Comparison of ENCODE assay signal across 7 mouse cellular contexts in the genomic region with DNA sequence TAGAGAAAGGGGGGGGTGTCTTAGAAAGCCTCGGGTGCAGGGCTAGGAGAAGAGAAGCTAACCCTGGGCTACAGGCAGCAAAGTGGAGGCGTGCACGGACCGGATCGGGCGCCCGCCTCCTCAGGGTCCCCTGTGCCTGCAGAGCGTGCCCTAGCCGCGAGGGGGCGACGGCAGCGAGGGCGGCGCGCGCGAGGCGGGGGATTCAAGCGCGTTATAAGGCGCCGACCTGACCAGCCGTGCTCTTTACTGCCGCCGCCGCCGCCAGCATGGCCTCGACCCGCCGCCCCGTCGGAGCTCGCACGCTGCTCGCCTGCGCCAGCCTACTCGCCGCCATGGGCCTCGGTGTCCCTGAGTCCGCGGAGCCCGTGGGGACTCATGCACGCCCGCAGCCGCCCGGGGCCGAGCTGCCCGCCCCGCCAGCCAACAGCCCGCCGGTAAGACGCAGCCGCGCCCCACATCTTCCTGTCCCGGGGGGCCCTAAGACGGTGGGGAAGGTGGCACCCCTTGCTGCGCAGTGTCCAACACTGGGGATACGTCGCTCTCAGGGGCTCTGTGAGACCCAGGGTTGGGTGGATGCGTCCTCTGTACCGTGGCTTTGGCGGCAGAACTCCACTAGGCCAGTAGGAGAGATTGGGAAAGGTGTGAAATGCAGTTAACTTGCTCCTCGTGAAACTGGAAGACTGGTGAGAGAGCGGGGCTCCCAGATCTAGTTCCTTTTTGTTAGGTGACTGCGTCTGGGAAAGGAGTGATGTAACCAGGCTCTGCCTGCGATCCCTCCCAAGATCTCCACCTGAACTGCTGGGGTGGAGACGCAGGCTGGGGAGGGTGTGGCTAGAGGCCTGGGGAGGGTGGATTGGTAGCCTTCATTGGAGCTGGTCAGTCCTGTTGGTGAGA. TPM values are rescaled to one million over a fixed set of nuclear protein-coding genes. Genes with fewer than 3 reads are reported as not detected.
DNase-seq lines count a peak whose midpoint lies in the region; ATAC-seq and TF ChIP-seq lines count a peak whose summit lies in the region.

A gene (plus strand): TSS at position 216 of the 894 bp plus-strand sequence.

- H3K4me3 ChIP-seq in MEL (ENCODE audit: control insufficient read depth in 1 of 2, insufficient read depth in 1 of 2, low read depth in 2 of 2, low read length in 2 of 2): peak within 1 kb of the TSS; percentile 70 to 79
- peak within 1 kb of the TSS; percentile 42 for H3K4me3 ChIP-seq in forebrain, embryonic 15.5 days
- peak within 1 kb of the TSS; percentile 61 for H3K4me3 ChIP-seq in hindbrain, embryonic 10.5 days
- H3K4me3 ChIP-seq in midbrain, embryonic 10.5 days: peak within 1 kb of the TSS; percentile 59

- peaks cover 0 to 8% of the 10 kb centered on the region in 2 experiments; a peak in 2 of 4 replicates for H3K4me1 ChIP-seq in MEL (ENCODE audit: control insufficient read depth in 1 of 2, insufficient read depth in 2 of 2, low read length in 2 of 2)
- H3K4me1 ChIP-seq in forebrain, embryonic 15.5 days: peaks cover 12% of the 10 kb centered on the region
- peaks cover 20% of the 10 kb centered on the region for H3K4me1 ChIP-seq in hindbrain, embryonic 10.5 days (replicated peaks)
- peaks cover 16% of the 10 kb centered on the region for H3K4me1 ChIP-seq in midbrain, embryonic 10.5 days

- TF ChIP-seq CTCF in MEL (IDR thresholded peaks at IDR 0.05 in 2 of 3, conservative IDR thresholded peaks at IDR 0.05 in 1 of 3; ENCODE audit: control insufficient read depth in 1 of 3, insufficient read depth in 1 of 3, low read depth in 2 of 3, low read length in 3 of 3, poor library complexity in 1 of 3, severe bottlenecking in 1 of 3): peak in 2 of 3 experiments; percentile 84 to 94; a peak in 5 of 6 replicates

- peak; percentile 51 for TF ChIP-seq RAD21 in MEL (IDR thresholded peaks at IDR 0.05; ENCODE audit: low read depth, low read length)

- TF ChIP-seq EP300 in MEL (IDR thresholded peaks at IDR 0.05; ENCODE audit: low read depth in 1 of 2, low read length in 2 of 2): no peak

- H3K79me2 ChIP-seq in MEL (ENCODE audit: control insufficient read depth, insufficient read depth, low read length, poor library complexity): peaks cover 4% of the 10 kb centered on the region

- under 1% methylated on average over 67 of the region's 68 CpGs for WGBS in forebrain, embryonic 15.5 days
- WGBS in hindbrain, embryonic 10.5 days: 2% methylated on average over 68 of the region's 68 CpGs
- under 1% methylated on average over 67 of the region's 68 CpGs for WGBS in midbrain, embryonic 10.5 days

- H3K9ac ChIP-seq in MEL (ENCODE audit: control insufficient read depth, low read depth, low read length, poor library complexity, severe bottlenecking): peak within 1 kb of the TSS; percentile 79
- H3K9ac ChIP-seq in forebrain, embryonic 15.5 days (replicated peaks): peak within 1 kb of the TSS; percentile 42

- peak; percentile 53 for ATAC-seq in forebrain, embryonic 15.5 days (replicated peaks)

- H3K27me3 ChIP-seq in MEL (ENCODE audit: control insufficient read depth in 1 of 2, insufficient read depth in 2 of 2, low read length in 2 of 2): no peaks in the 10 kb centered on the region
- no peaks in the 10 kb centered on the region; the same call in 1 of the 2 replicates for H3K27me3 ChIP-seq in forebrain, embryonic 15.5 days
- H3K27me3 ChIP-seq in hindbrain, embryonic 10.5 days (ENCODE audit: insufficient read depth, poor library complexity, severe bottlenecking): peaks cover 34% of the 10 kb centered on the region
- H3K27me3 ChIP-seq in midbrain, embryonic 10.5 days (ENCODE audit: low read depth, poor library complexity, severe bottlenecking): peaks cover 38% of the 10 kb centered on the region

- peak within 1 kb of the TSS; percentile 76 for H3K4me2 ChIP-seq in forebrain, embryonic 15.5 days (replicated peaks)

- peak; percentile 87 for DNase-seq in MEL (ENCODE audit: low read depth, low spot score)
- peak; percentile 45 to 59 for DNase-seq in adrenal gland, postnatal 4 days (ENCODE audit: low spot score in 2 of 2)
- peak; percentile 76 for DNase-seq in hindbrain, embryonic 10.5 days (ENCODE audit: low spot score)
- DNase-seq in left cerebral cortex, postnatal 4 days: peak; percentile 61
- peak; percentile 77 for DNase-seq in midbrain, embryonic 10.5 days (ENCODE audit: low spot score)
- DNase-seq in spleen, adult 18-20 months: peak; percentile 47 to 75

- peak; percentile 53 to 55; a peak in 3 of 4 replicates for TF ChIP-seq POLR2A in MEL (IDR thresholded peaks at IDR 0.05; ENCODE audit: control insufficient read depth in 1 of 2, insufficient read depth in 1 of 2, low read depth in 1 of 2, low read length in 2 of 2, poor library complexity in 1 of 2)

- H3K36me3 ChIP-seq in MEL (ENCODE audit: control insufficient read depth in 1 of 2, insufficient read depth in 2 of 2, low read length in 2 of 2): 0 out of 4 replicates have a peak, but pooled peaks cover 0 to 2% of the 10 kb centered on the region in 2 experiments
- H3K36me3 ChIP-seq in forebrain, embryonic 15.5 days: peaks cover 6% of the 10 kb centered on the region
- peaks cover 30% of the 10 kb centered on the region for H3K36me3 ChIP-seq in hindbrain, embryonic 10.5 days
- H3K36me3 ChIP-seq in midbrain, embryonic 10.5 days: peaks cover 21% of the 10 kb centered on the region

- H3K9me3 ChIP-seq in MEL (replicated peaks; ENCODE audit: insufficient read depth, low read length): no peaks in the 10 kb centered on the region
- no peaks in the 10 kb centered on the region for H3K9me3 ChIP-seq in forebrain, embryonic 15.5 days
- peaks cover 14% of the 10 kb centered on the region; the same call in 1 of the 2 replicates for H3K9me3 ChIP-seq in hindbrain, embryonic 10.5 days
- peaks cover 19% of the 10 kb centered on the region; the same call in 1 of the 2 replicates for H3K9me3 ChIP-seq in midbrain, embryonic 10.5 days (replicated peaks)

- intact Hi-C loops in left cerebral cortex, postnatal 4 days (cut with DNase I): no loop called here

- H3K27ac ChIP-seq in MEL (ENCODE audit: control insufficient read depth, low read depth, low read length): peak within 1 kb of the TSS; percentile 45
- H3K27ac ChIP-seq in forebrain, embryonic 15.5 days (replicated peaks): no peak within 1 kb of the TSS
- peak within 1 kb of the TSS; percentile 84 for H3K27ac ChIP-seq in hindbrain, embryonic 10.5 days
- peak within 1 kb of the TSS; percentile 77 for H3K27ac ChIP-seq in midbrain, embryonic 10.5 days (replicated peaks)

TF ChIP-seq in MEL, 35 proteins besides CTCF, POLR2A, EP300 and RAD21:
- TF ChIP-seq HCFC1 (IDR thresholded peaks at IDR 0.05; ENCODE audit: low read depth, low read length) (0 out of 2 replicates have a peak, but pooled peaks have one; percentile 11), USF1 (IDR thresholded peaks at IDR 0.05; ENCODE audit: low read depth, low read length) (no peak), NELFE (IDR thresholded peaks at IDR 0.05; ENCODE audit: low read depth, low read length) (0 out of 2 replicates have a peak, but pooled peaks have one; percentile 40), JUND (IDR thresholded peaks at IDR 0.05; ENCODE audit: low read depth, low read length) (no peak), MAZ (IDR thresholded peaks at IDR 0.05; ENCODE audit: low read depth, low read length) (peak; percentile 62; the same call in 1 of the 2 replicates), TBP (IDR thresholded peaks at IDR 0.05; ENCODE audit: low read depth, low read length) (0 out of 2 replicates have a peak, but pooled peaks have one; percentile 6), SMC3 (IDR thresholded peaks at IDR 0.05; ENCODE audit: low read depth, low read length) (peak; percentile 67), UBTF (IDR thresholded peaks at IDR 0.05; ENCODE audit: borderline replicate concordance, insufficient read depth, low read depth, low read length) (0 out of 2 replicates have a peak, but pooled peaks have one; percentile 53), ETS1 (IDR thresholded peaks at IDR 0.05; ENCODE audit: low read depth, low read length) (peak; percentile 28; the same call in 1 of the 2 replicates)

RNA-seq across cellular contexts. Expression of the gene that starts here (rescaled TPM):
- 4.6 and 5.5 TPM in 2 replicates for total RNA-seq in MEL (2012; rRNA removed)
- 1 to 10 TPM in 1 of 2 experiments, not detected in 1; 9.1 TPM for polyA plus RNA-seq in MEL (2012; ENCODE audit: insufficient read depth in 1 of 2, insufficient read length in 2 of 2, low read depth in 1 of 2, low replicate concordance in 2 of 2, missing spikeins in 1 of 2)
- total RNA-seq in adrenal gland, postnatal 4 days (2021): 1 to 10 TPM; 1.7 to 1.8 TPM
- 0.20 TPM in 2 replicates for polyA plus RNA-seq in forebrain, embryonic 15.5 days (2015; fragmentation: Nextera tagmentation; extraction: Ambion mirVana)
- polyA plus RNA-seq in hindbrain, embryonic 10.5 days (2016; fragmentation: Nextera tagmentation; extraction: Ambion mirVana): 0.85 and 1.7 TPM in 2 replicates
- under 1 TPM; 0.22 to 0.32 TPM for total RNA-seq in left cerebral cortex, postnatal 4 days (2021)
- polyA plus RNA-seq in midbrain, embryonic 10.5 days (2016; fragmentation: Nextera tagmentation; extraction: Ambion mirVana): 0.42 and 1.2 TPM in 2 replicates

Comparison
In these comparisons a context has a peak if more than half of its experiments do, and no peak if none do; other contexts are left out.
1. Peak in ATAC-seq, H3K4me3 ChIP-seq, H3K9ac ChIP-seq and H3K4me2 ChIP-seq in forebrain, embryonic 15.5 days; RNA of the gene not detected or under 1 TPM.
2. Peak in DNase-seq in left cerebral cortex, postnatal 4 days; RNA of the gene not detected or under 1 TPM.